Mouse (Mus musculus): Measurements from ENCODE around the gene Mtmr6. TPM values are rescaled to one million over a fixed set of nuclear protein-coding genes. Genes with fewer than 3 reads are reported as not detected.
"Not testable (repeated sequence)": the region's sequence is repeated elsewhere in the genome, so short reads cannot be mapped to it uniquely, and the experiment has no call there.

The Mtmr6 gene
- polyA plus RNA-seq, 1 experiment from 2014 or later: 60.2 TPM

DNA sequence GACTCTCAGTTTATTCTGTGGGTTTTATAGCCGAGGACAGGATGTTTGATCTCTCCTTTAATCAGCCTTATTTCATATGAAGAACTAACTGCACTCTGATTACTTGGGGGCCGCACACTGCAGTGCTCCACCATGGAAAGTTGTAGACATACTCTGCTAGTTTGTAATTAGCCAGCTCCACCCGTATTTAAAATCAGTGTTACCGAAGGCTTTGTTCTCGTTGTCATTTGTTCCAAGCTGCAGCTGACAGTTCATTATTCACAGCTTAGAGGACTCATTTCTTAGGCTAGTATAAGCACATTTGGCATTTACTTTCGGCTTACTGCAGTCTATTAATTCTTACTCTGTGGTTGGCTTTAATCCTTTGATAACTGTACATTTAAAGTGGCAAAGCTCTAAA is 36.0 kb downstream of the Mtmr6 start:
- H3K27ac ChIP-seq: peak overlapping the region; percentile 55
- 24% methylated on average over 6 of the region's 6 CpGs for WGBS
- no peak overlapping the region for H3K4me3 ChIP-seq (replicated peaks)

DNA sequence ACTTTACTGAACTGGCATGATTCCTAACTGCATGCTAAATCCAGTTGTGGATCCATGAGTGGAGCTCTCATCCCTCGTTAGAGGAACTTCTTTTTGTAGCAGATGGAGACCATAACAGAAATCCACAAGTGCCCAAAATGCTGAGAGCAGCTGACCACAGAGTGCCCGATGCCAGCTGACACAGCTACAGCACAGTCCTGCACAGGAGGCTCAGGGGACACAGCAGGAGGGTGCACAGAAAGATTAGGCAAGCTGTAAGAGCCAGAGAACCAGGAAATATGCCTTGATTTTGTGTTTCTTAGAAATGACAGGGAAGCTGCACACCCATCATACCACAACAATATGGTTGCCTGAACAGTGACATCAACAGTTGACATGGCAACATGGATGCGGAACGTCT is 37.4 kb downstream of the Mtmr6 start:
- Histone ChIP-seq H3K4me1 (replicated peaks) (peaks cover 28% of the 10 kb centered on the region), H3K27me3 (no peaks in the 10 kb centered on the region), H3K9me3 (no peaks in the 10 kb centered on the region), H3K9ac (replicated peaks) (no peak overlapping the region), H3K27ac (no peak overlapping the region), H3K36me3 (peaks cover 20% of the 10 kb centered on the region), H3K4me2 (replicated peaks) (no peak overlapping the region), H3K4me3 (replicated peaks) (no peak overlapping the region)
- ATAC-seq: no peak
- 63% methylated on average over 4 of the region's 4 CpGs for WGBS

More for the DNA sequence above, 36.0 kb downstream of the Mtmr6 start:
- H3K9me3 ChIP-seq: no peaks in the 10 kb centered on the region
- H3K27me3 ChIP-seq: no peaks in the 10 kb centered on the region
- ATAC-seq: peak; percentile 61
- H3K9ac ChIP-seq (replicated peaks): 0 out of 2 replicates have a peak overlapping the region, but pooled peaks have one; percentile 4
- H3K4me1 ChIP-seq (replicated peaks): peaks cover 28% of the 10 kb centered on the region
- H3K36me3 ChIP-seq: peaks cover 31% of the 10 kb centered on the region
- H3K4me2 ChIP-seq (replicated peaks): no peak overlapping the region

DNA sequence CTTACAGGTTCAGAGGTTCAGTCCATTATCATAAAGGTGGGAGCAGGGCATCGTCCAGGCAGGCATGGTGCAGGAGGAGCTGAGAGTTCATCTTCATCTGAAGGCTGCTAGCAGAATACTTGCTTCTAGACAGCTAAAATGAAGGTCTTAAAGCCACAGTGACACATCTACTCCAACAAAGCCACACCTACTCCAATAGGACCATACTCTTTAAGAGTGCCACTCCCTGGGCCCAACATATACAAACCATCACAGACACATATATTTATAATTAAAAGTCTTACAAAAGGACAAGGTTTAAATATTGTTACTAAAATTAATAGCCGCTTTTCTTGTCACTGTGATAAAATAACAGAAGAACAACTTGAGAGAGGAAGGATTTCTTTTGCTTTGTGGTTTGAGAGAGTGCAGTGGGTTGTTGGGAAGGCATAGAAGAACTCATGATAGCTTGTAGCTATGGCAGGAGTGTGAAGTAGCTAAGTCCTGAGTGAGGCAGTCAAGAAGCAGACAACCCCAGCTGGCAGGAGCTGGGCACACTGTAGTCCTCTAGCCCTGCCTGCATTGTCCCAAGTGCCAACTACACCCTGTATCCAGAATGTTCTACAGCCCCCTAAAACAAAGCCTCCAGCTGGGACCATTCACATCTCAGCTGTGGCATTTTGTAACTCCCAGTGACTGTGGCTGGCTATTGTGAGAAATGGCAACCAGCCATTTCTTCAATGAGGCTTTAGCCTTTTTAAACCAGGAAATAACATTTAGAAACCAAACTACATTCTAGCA is 39.6 kb downstream of the Mtmr6 start:
- ATAC-seq: no peak
- H3K27me3 ChIP-seq: no peaks in the 10 kb centered on the region
- H3K4me3 ChIP-seq (replicated peaks): no peak overlapping the region
- 92% methylated on average over 2 of the region's 2 CpGs for WGBS
- no peak overlapping the region for H3K4me2 ChIP-seq (replicated peaks)
- H3K9ac ChIP-seq (replicated peaks): no peak overlapping the region
- H3K4me1 ChIP-seq (replicated peaks): peaks cover 28% of the 10 kb centered on the region
- peaks cover 20% of the 10 kb centered on the region for H3K36me3 ChIP-seq
- H3K9me3 ChIP-seq: no peaks in the 10 kb centered on the region
- no peak overlapping the region for H3K27ac ChIP-seq

- no peak overlapping the region for H3K4me3 ChIP-seq (replicated peaks)
- no peak overlapping the region for H3K4me2 ChIP-seq (replicated peaks)
- WGBS: 73% methylated on average over 6 of the region's 6 CpGs
- no peak overlapping the region for H3K9ac ChIP-seq (replicated peaks)
- 0 out of 2 replicates have a peak, but pooled peaks cover under 1% of the 10 kb centered on the region for H3K4me1 ChIP-seq (replicated peaks)
- H3K36me3 ChIP-seq: peaks cover 9% of the 10 kb centered on the region
- H3K27ac ChIP-seq: no peak overlapping the region
- H3K27me3 ChIP-seq: no peaks in the 10 kb centered on the region
- no peaks in the 10 kb centered on the region for H3K9me3 ChIP-seq
- ATAC-seq: no peak
Observed at GRCm38 (mm10) chr14:60308113-60308512, 43.1 kb downstream of the Mtmr6 start.

DNA sequence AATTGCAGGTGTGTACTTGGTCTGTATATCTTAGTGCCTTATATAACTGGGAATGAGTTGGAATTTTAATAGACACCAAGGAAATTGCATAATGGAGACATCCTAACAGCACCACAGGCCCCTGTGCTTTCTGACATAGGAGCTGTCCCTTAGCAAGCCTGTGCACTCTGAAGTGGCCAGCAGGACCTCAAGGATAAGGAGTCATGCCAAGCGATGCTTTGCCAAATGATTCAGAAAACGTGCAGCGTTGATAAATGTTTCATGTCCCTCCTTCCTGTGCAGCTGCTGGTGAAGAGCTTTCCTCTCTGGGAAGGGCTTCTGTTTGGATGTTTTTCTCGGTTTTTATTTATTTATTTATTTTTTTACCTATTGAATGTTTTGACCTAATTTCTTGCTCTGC is 45.7 kb downstream of the Mtmr6 start:
- Histone ChIP-seq H3K36me3 (no peaks in the 10 kb centered on the region), H3K9me3 (0 out of 2 replicates have a peak, but pooled peaks cover 2% of the 10 kb centered on the region), H3K4me1 (replicated peaks) (no peaks in the 10 kb centered on the region), H3K9ac (replicated peaks) (no peak overlapping the region), H3K27me3 (no peaks in the 10 kb centered on the region), H3K4me2 (replicated peaks) (no peak overlapping the region), H3K4me3 (replicated peaks) (no peak overlapping the region), H3K27ac (no peak overlapping the region)
- WGBS: 62% methylated on average over 4 of the region's 4 CpGs
- no peak for ATAC-seq

DNA sequence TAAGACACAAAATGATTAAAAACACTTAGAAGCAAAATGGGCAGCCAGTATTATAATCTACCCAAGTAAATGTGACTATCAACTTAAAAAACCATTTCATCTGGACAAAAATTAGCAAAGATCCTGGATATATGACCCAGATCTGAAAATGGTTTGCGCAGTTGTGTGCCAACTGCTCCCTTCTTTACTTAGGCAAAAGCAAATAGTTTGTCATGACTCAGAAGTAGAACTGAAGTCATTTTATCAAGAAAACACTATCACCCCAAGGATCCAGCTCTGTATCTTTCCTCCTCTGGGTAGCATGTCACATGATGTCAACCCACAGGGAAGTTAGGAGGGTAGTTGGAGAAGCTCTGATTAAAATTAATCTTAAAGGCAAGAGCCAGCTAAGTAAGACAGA is 54.2 kb downstream of the Mtmr6 start:
- Histone ChIP-seq H3K9ac (replicated peaks) (no peak overlapping the region), H3K27ac (no peak overlapping the region), H3K27me3 (no peaks in the 10 kb centered on the region), H3K4me1 (replicated peaks) (no peaks in the 10 kb centered on the region), H3K4me3 (replicated peaks) (no peak overlapping the region), H3K4me2 (replicated peaks) (no peak overlapping the region), H3K36me3 (no peaks in the 10 kb centered on the region), H3K9me3 (0 out of 2 replicates have a peak, but pooled peaks cover 2% of the 10 kb centered on the region)
- no peak for ATAC-seq
- 93% methylated on average over 1 of the region's 1 CpGs for WGBS

- H3K27ac ChIP-seq: no peak overlapping the region
- 84% methylated on average over 3 of the region's 3 CpGs for WGBS
Observed at GRCm38 (mm10) chr14:60320813-60321212, 55.8 kb downstream of the Mtmr6 start.

GRCm38 (mm10) chr14:60340001-60340400 is 75.0 kb downstream of the Mtmr6 start:
- H3K4me3 ChIP-seq (replicated peaks); H3K27ac ChIP-seq; ATAC-seq; H3K9me3 ChIP-seq; H3K36me3 ChIP-seq; H3K4me2 ChIP-seq (replicated peaks); H3K9ac ChIP-seq (replicated peaks); H3K4me1 ChIP-seq (replicated peaks); H3K27me3 ChIP-seq: not testable (repeated sequence)
- 90% methylated on average over 5 of the region's 5 CpGs for whole genome bisulfite sequencing

More at GRCm38 (mm10) chr14:60320813-60321212, 55.8 kb downstream of the Mtmr6 start:
- Histone ChIP-seq H3K36me3 (no peaks in the 10 kb centered on the region), H3K9ac (replicated peaks) (no peak overlapping the region), H3K4me3 (replicated peaks) (no peak overlapping the region), H3K4me2 (replicated peaks) (no peak overlapping the region), H3K27me3 (no peaks in the 10 kb centered on the region), H3K9me3 (0 out of 2 replicates have a peak, but pooled peaks cover 4% of the 10 kb centered on the region), H3K4me1 (replicated peaks) (no peaks in the 10 kb centered on the region)
- no peak for ATAC-seq

- Histone ChIP-seq H3K4me2 (replicated peaks) (no peak overlapping the region), H3K27me3 (no peaks in the 10 kb centered on the region), H3K9ac (replicated peaks) (no peak overlapping the region), H3K36me3 (no peaks in the 10 kb centered on the region), H3K4me1 (replicated peaks) (no peaks in the 10 kb centered on the region), H3K9me3 (no peaks in the 10 kb centered on the region), H3K27ac (no peak overlapping the region), H3K4me3 (replicated peaks) (no peak overlapping the region)
- ATAC-seq: no peak
- WGBS: 84% methylated on average over 4 of the region's 4 CpGs
Observed at GRCm38 (mm10) chr14:60340570-60340969, 75.5 kb downstream of the Mtmr6 start.

DNA sequence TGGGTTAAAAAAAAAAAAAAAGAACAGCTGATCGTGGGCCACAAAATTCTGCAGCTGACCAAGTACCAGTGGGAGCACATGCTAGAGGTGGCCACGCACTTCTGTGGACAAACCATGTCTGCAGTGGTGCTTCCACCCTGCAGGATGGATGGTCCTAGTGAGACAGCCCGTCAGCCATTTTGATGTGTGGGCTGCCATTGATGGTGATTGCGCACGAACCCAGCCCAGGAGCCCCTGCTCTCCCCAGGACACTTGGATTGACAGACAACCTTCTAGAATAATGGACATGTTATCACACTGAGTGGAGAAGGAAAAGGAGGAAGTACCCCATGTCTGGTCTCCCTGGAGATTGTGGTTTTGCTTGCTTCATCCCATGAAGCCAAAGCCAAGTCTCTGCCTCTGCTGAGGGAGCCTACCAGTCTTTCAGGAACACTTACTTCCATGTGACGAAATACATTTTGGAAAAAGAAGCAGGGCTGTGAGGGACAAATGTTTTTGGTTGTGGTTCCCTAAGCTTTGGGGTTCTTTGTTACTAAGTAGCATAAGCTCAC is 80.4 kb downstream of the Mtmr6 start:
- 88% methylated on average over 6 of the region's 6 CpGs for WGBS
- H3K36me3 ChIP-seq: no peaks in the 10 kb centered on the region
- no peaks in the 10 kb centered on the region for H3K9me3 ChIP-seq
- no peaks in the 10 kb centered on the region for H3K4me1 ChIP-seq (replicated peaks)
- no peak overlapping the region for H3K9ac ChIP-seq (replicated peaks)
- H3K4me2 ChIP-seq (replicated peaks): no peak overlapping the region
- no peak overlapping the region for H3K27ac ChIP-seq
- no peak overlapping the region for H3K4me3 ChIP-seq (replicated peaks)
- ATAC-seq: no peak
- H3K27me3 ChIP-seq: no peaks in the 10 kb centered on the region

Data from midbrain, embryonic 13.5 days (tissue).